Mouse (Mus musculus): ENCODE data around the gene Tshr. TPM values are rescaled to one million over a fixed set of nuclear protein-coding genes. Genes with fewer than 3 reads are reported as not detected.
"Not testable (repeated sequence)": the region's sequence is repeated elsewhere in the genome, so short reads cannot be mapped to it uniquely, and the experiment has no call there.

Gene Tshr
- under 1 TPM; 0.27 to 0.30 TPM for total RNA-seq (2021)

- DNase-seq (ENCODE audit: low spot score in 2 of 2), result peak; percentile 86 to 90
- intact Hi-C loops (cut with DNase I), result no loop called here
Measured at GRCm38 (mm10) chr12:91384281-91385017, at the start of gene Tshr, which contains the start of gene Cep128. TSS of gene Tshr (plus strand) at chr12:91384563. TSS of gene Cep128 (minus strand) at chr12:91384409.

GRCm38 (mm10) chr12:91338656-91339055, 45.7 kb upstream of the Tshr start:
- intact Hi-C loops (cut with DNase I); DNase-seq (ENCODE audit: low spot score in 2 of 2): not testable (repeated sequence)

- intact Hi-C loops (cut with DNase I), result no loop called here
Measured at GRCm38 (mm10) chr12:91353783-91354182, 30.6 kb upstream of the Tshr start.

GRCm38 (mm10) chr12:91369173-91369572, 15.2 kb upstream of the Tshr start:
- intact Hi-C loops (cut with DNase I), result no loop called here

More at GRCm38 (mm10) chr12:91353783-91354182, 30.6 kb upstream of the Tshr start:
- no peak for DNase-seq (ENCODE audit: low spot score in 2 of 2)

GRCm38 (mm10) chr12:91383516-91384264, 673 bp upstream of the Tshr start:
- no peak for DNase-seq (ENCODE audit: low spot score in 2 of 2)
- intact Hi-C loops (cut with DNase I), result no loop called here

More at GRCm38 (mm10) chr12:91369173-91369572, 15.2 kb upstream of the Tshr start:
- no peak for DNase-seq (ENCODE audit: low spot score in 2 of 2)

GRCm38 (mm10) chr12:91400232-91401048, 16.1 kb downstream of the Tshr start:
- intact Hi-C loops (cut with DNase I), result loop anchor here (2.0 kb wide), 1 partner anchor 398 kb away; no protein-coding TSS in a partner anchor
- peak; percentile 74 to 77 for DNase-seq (ENCODE audit: low spot score in 2 of 2)

GRCm38 (mm10) chr12:91401049-91401352, 16.6 kb downstream of the Tshr start:
- no peak for DNase-seq (ENCODE audit: low spot score in 2 of 2)
- intact Hi-C loops (cut with DNase I), result loop anchor here (2.0 kb wide), 1 partner anchor 398 kb away; no protein-coding TSS in a partner anchor

GRCm38 (mm10) chr12:91410306-91410705, 25.9 kb downstream of the Tshr start:
- intact Hi-C loops (cut with DNase I), result no loop called here
- DNase-seq (ENCODE audit: low spot score in 2 of 2), result no peak

- intact Hi-C loops (cut with DNase I), result no loop called here
- no peak for DNase-seq (ENCODE audit: low spot score in 2 of 2)
Measured at GRCm38 (mm10) chr12:91412461-91413182, 28.3 kb downstream of the Tshr start.

- DNase-seq (ENCODE audit: low spot score in 2 of 2), result no peak
- intact Hi-C loops (cut with DNase I), result no loop called here
Measured at GRCm38 (mm10) chr12:91415112-91415511, 30.7 kb downstream of the Tshr start.

- intact Hi-C loops (cut with DNase I), result no loop called here
- DNase-seq (ENCODE audit: low spot score in 2 of 2), result no peak
Measured at GRCm38 (mm10) chr12:91416828-91417227, 32.5 kb downstream of the Tshr start.

GRCm38 (mm10) chr12:91418791-91419190, 34.4 kb downstream of the Tshr start:
- intact Hi-C loops (cut with DNase I), result no loop called here

GRCm38 (mm10) chr12:91421272-91421671, 36.9 kb downstream of the Tshr start:
- intact Hi-C loops (cut with DNase I), result no loop called here
- DNase-seq (ENCODE audit: low spot score in 2 of 2), result no peak

More at GRCm38 (mm10) chr12:91418791-91419190, 34.4 kb downstream of the Tshr start:
- DNase-seq (ENCODE audit: low spot score in 2 of 2), result peak in 1 of 2 experiments; percentile 31

- intact Hi-C loops (cut with DNase I), result no loop called here
- no peak for DNase-seq (ENCODE audit: low spot score in 2 of 2)
Measured at GRCm38 (mm10) chr12:91423125-91423820, 38.9 kb downstream of the Tshr start.

- intact Hi-C loops (cut with DNase I), result no loop called here
- DNase-seq (ENCODE audit: low spot score in 2 of 2), result no peak
Measured at GRCm38 (mm10) chr12:91426499-91426898, 42.1 kb downstream of the Tshr start.

- intact Hi-C loops (cut with DNase I), result no loop called here
Measured at GRCm38 (mm10) chr12:91427129-91427528, 42.8 kb downstream of the Tshr start.

GRCm38 (mm10) chr12:91482195-91482733, 97.9 kb downstream of the Tshr start:
- intact Hi-C loops (cut with DNase I), result no loop called here
- DNase-seq (ENCODE audit: low spot score in 2 of 2), result no peak

More at GRCm38 (mm10) chr12:91427129-91427528, 42.8 kb downstream of the Tshr start:
- no peak for DNase-seq (ENCODE audit: low spot score in 2 of 2)

- intact Hi-C loops (cut with DNase I), result no loop called here
- DNase-seq (ENCODE audit: low spot score in 2 of 2), result no peak
Measured at GRCm38 (mm10) chr12:91486342-91486741, 102.0 kb downstream of the Tshr start.
